Mouse (Mus musculus): ENCODE measurements at regions not wholly inside any gene's neighbourhood (a gene's known extent, or its start where the extent isn't known, plus 50 kb on each side); places are given as distances from the start of the nearest gene placed in this dataset.

DNA sequence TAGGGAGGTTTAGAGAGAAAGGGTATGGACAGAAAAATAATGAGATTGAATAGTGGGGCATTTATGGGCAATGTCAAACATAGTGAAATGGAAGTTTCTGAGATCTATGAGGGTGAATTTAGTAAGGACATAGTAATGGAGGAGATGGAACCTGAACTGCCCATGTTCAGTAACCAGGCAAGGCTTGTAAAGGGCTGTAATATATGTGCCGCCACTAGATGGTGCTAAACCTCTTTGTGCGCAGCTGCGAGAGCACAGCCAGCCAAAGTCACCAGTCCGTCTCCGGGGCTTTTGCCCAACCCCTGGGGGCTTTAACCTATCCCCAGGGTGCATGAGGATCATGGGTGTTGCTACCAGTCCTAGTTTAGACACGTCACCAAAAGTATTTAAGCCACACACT lies 77.7 kb upstream of the Vmn2r25 start:
- intact Hi-C loops (cut with DNase I), result loop anchor here (2.0 kb wide), 1 partner anchor 330 kb away; no protein-coding TSS in a partner anchor
- peak; percentile 30 to 69 for DNase-seq

- intact Hi-C loops (cut with DNase I), result no loop called here
- no peak for DNase-seq
Observed at GRCm38 (mm10) chr6:123937930-123938329, 84.7 kb upstream of the Vmn2r25 start.

GRCm38 (mm10) chr6:123961321-123961720 lies 63.0 kb upstream of the Vmn2r26 start:
- no peak for DNase-seq
- intact Hi-C loops (cut with DNase I), result no loop called here

DNA sequence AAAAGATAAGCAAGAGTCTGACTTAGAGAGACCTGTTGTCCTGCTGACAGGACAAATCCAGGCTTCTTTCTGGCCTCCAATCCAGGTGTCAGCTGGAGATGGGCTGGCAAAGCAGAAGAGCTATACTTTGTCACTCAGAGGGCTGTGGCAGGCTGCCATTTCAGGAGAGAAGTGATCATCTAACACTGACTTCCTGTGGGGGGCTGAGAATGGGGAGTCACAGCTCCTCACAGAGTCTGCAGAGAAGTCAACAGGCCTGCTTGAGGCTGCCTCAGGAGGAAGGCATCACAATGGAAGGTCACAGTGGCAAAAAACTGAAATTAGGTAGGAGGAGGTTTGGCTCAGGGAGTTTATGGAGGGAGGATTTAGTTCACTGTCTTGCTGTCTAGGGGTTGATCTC lies 53.2 kb upstream of the Vmn2r26 start:
- DNase-seq, result no peak
- intact Hi-C loops (cut with DNase I), result no loop called here

Data from heart, postnatal 14 days (tissue).